26 mouse cellular contexts compared by ENCODE assay signal in genomic region chr5:126098433-126098832, GRCm38 (mm10).
"Had no signal": no experiment of that assay in that cellular context is flagged by ENCODE, and none has a peak within 500 bp of the region (broad histone marks: within the 10 kb centered on the region; RNA-seq: fewer than 3 reads in every experiment).

No protein-coding gene starts in this region.

- DNase-seq: gastrocnemius, adult 2 months; gastrocnemius, postnatal 10 days; gastrocnemius, postnatal 25 days; heart, adult 18-20 months; heart, postnatal 10 days; heart, postnatal 4 days; kidney, adult 18-20 months; kidney, adult 8-10 months; kidney, postnatal 10 days; kidney, postnatal 25 days; kidney, postnatal 4 days; layer of hippocampus, adult 9-11 months; layer of hippocampus, postnatal 36 days; left cerebral cortex, postnatal 4 days; lung, adult 18-20 months had no signal

- H3K9me3 ChIP-seq: hindbrain, embryonic 10.5 days; hindbrain, embryonic 12.5 days; limb, embryonic 13.5 days; limb, embryonic 15.5 days had no signal

- ATAC-seq: hindbrain, embryonic 16.5 days; inflammation-experienced regulatory T-cells, adult 6 months; liver, embryonic 12.5 days had no signal

- H3K27me3 ChIP-seq: heart, embryonic 12.5 days; hindbrain, embryonic 12.5 days; limb, embryonic 13.5 days; limb, embryonic 15.5 days; liver, embryonic 12.5 days had no signal

- H3K4me1 ChIP-seq: hindbrain, embryonic 12.5 days; limb, embryonic 13.5 days; limb, embryonic 15.5 days; liver, embryonic 12.5 days had no signal

- H3K9ac ChIP-seq: heart, embryonic 12.5 days; hindbrain, embryonic 12.5 days; hindbrain, embryonic 14.5 days; limb, embryonic 13.5 days; limb, embryonic 15.5 days; liver, embryonic 12.5 days; liver, embryonic 14.5 days had no signal

- H3K4me3 ChIP-seq: gastrocnemius, adult 2 months; heart, embryonic 12.5 days; hindbrain, embryonic 10.5 days; hindbrain, embryonic 12.5 days; layer of hippocampus, adult 2 months; limb, embryonic 13.5 days; limb, embryonic 15.5 days; liver, embryonic 12.5 days had no signal

- H3K27ac ChIP-seq: gastrocnemius, adult 2 months; hindbrain, embryonic 10.5 days; hindbrain, embryonic 12.5 days; hindbrain, embryonic 14.5 days; layer of hippocampus, adult 2 months; limb, embryonic 13.5 days; limb, embryonic 15.5 days; liver, embryonic 12.5 days; liver, embryonic 14.5 days had no signal

- H3K4me2 ChIP-seq: heart, embryonic 12.5 days; hindbrain, embryonic 12.5 days; hindbrain, embryonic 14.5 days; limb, embryonic 13.5 days; limb, embryonic 15.5 days; liver, embryonic 12.5 days had no signal

- H3K36me3 ChIP-seq: heart, embryonic 12.5 days; hindbrain, embryonic 10.5 days; hindbrain, embryonic 12.5 days; limb, embryonic 13.5 days; limb, embryonic 15.5 days; liver, embryonic 12.5 days had no signal
